8 mouse cellular contexts compared by ENCODE assay signal in the genomic region with DNA sequence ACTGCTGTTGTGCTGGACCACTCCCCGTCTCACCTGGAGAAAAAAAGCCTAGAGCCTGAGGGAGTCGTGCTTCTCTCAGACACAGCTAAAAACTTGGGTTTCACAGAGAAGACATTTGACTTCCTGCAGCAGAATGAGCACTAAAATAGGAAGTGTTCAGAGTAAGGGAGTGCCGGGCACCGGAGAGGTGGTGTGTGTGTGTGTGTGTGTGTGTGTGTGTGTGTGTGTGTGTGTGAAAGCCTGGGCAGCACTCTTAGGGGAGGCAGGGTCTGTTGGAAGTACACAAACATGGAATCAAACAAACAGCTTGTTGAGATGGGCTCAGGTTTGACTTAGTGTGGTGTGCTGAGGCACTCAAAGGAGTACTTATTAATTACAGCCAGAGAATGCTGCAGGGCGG. TPM values are rescaled to one million over a fixed set of nuclear protein-coding genes. Genes with fewer than 3 reads are reported as not detected.
A peak's percentile ranks its signal among the peaks of the same experiment; 100 is the strongest.
DNase-seq lines count a peak whose midpoint lies in the region; ATAC-seq and TF ChIP-seq lines count a peak whose summit lies in the region.

No protein-coding gene starts in this region.

- TF ChIP-seq POLR2A in heart, adult 2 months (IDR thresholded peaks at IDR 0.05; ENCODE audit: insufficient read depth, low read depth, low read length): no peak
- 0 out of 2 replicates have a peak, but pooled peaks have one; percentile 25 for TF ChIP-seq POLR2A in thymus, adult 2 months (IDR thresholded peaks at IDR 0.05; ENCODE audit: control insufficient read depth, extremely low read depth, insufficient read depth, low read length, poor library complexity)

- no peak overlapping the region for H3K27ac ChIP-seq in heart, adult 2 months
- H3K27ac ChIP-seq in brown adipose tissue, adult 24 weeks (replicated peaks; ENCODE audit: low read depth, low read length): peak overlapping the region; percentile 34
- H3K27ac ChIP-seq in midbrain, embryonic 12.5 days (replicated peaks): no peak overlapping the region
- H3K27ac ChIP-seq in thymus, adult 2 months (ENCODE audit: control insufficient read depth, insufficient read depth, low read length): peak overlapping the region; percentile 98

- no peak overlapping the region; the same call in 1 of the 2 replicates for H3K4me3 ChIP-seq in heart, adult 2 months
- H3K4me3 ChIP-seq in brown adipose tissue, adult 24 weeks (ENCODE audit: insufficient read depth, low read depth, low read length): peak overlapping the region; percentile 98
- peak overlapping the region; percentile 93 for H3K4me3 ChIP-seq in midbrain, embryonic 12.5 days
- peak overlapping the region; percentile 92 for H3K4me3 ChIP-seq in thymus, adult 2 months (ENCODE audit: control insufficient read depth, insufficient read depth, low read length)

- H3K4me1 ChIP-seq in heart, adult 2 months (ENCODE audit: control insufficient read depth, insufficient read depth, low read length): no peaks in the 10 kb centered on the region; the same call in 1 of the 2 replicates
- H3K4me1 ChIP-seq in brown adipose tissue, adult 24 weeks (ENCODE audit: control insufficient read depth, insufficient read depth, insufficient read length, low read length): peaks cover 11% of the 10 kb centered on the region; the same call in 1 of the 2 replicates
- H3K4me1 ChIP-seq in midbrain, embryonic 12.5 days: peaks cover 15% of the 10 kb centered on the region
- peaks cover 13% of the 10 kb centered on the region for H3K4me1 ChIP-seq in thymus, adult 2 months (replicated peaks; ENCODE audit: control insufficient read depth, insufficient read depth, low read length)

- 19% methylated on average over 5 of the region's 5 CpGs for WGBS in heart, adult 2 months
- 60% methylated on average over 5 of the region's 5 CpGs for WGBS in midbrain, embryonic 12.5 days
- WGBS in thymus, adult 2 months: 1% methylated on average over 5 of the region's 5 CpGs

- peak in 1 of 2 experiments; percentile 29 for DNase-seq in heart, adult 2 months
- no peak for DNase-seq in heart, adult 11 months
- peak; percentile 54 for DNase-seq in thymus, adult 2 months
- no peak for DNase-seq in adrenal gland, adult 18-20 months (ENCODE audit: low spot score in 2 of 2)
- DNase-seq in kidney, adult 8-10 months: no peak

- peak; percentile 7 for ATAC-seq in inflammation-experienced regulatory T-cells, adult 6 months
- no peak for ATAC-seq in midbrain, embryonic 12.5 days (ENCODE audit: low FRiP score, low read depth)

- peaks cover 8% of the 10 kb centered on the region for H3K79me2 ChIP-seq in heart, adult 2 months (replicated peaks; ENCODE audit: control insufficient read depth, insufficient read depth, low read length)

- peak overlapping the region; percentile 28; the same call in 1 of the 2 replicates for H3K9ac ChIP-seq in heart, adult 2 months (ENCODE audit: low read depth, low read length)
- H3K9ac ChIP-seq in midbrain, embryonic 12.5 days (replicated peaks): peak overlapping the region; percentile 76

- intact Hi-C loops in heart, adult 2 months (cut with DNase I): no loop called here

- no peaks in the 10 kb centered on the region for H3K27me3 ChIP-seq in heart, adult 2 months (ENCODE audit: control insufficient read depth, insufficient read depth, low read length)
- no peaks in the 10 kb centered on the region for H3K27me3 ChIP-seq in midbrain, embryonic 12.5 days
- no peaks in the 10 kb centered on the region for H3K27me3 ChIP-seq in thymus, adult 2 months (ENCODE audit: control insufficient read depth, insufficient read depth, low read length)

- TF ChIP-seq CTCF in heart, adult 2 months (IDR thresholded peaks at IDR 0.05): no peak
- TF ChIP-seq CTCF in thymus, adult 2 months (IDR thresholded peaks at IDR 0.05; ENCODE audit: borderline replicate concordance, control insufficient read depth, extremely low read depth, insufficient read depth, low read length, poor library complexity): no peak

- TF ChIP-seq EP300 in heart, adult 2 months (IDR thresholded peaks at IDR 0.05; ENCODE audit: insufficient read depth, low read depth, low read length): no peak

- H3K9me3 ChIP-seq in midbrain, embryonic 12.5 days: no peaks in the 10 kb centered on the region

- H3K4me2 ChIP-seq in midbrain, embryonic 12.5 days (replicated peaks): peak overlapping the region; percentile 94

- no peaks in the 10 kb centered on the region; the same call in 1 of the 2 replicates for H3K36me3 ChIP-seq in heart, adult 2 months (ENCODE audit: control insufficient read depth, insufficient read depth, low read length)
- H3K36me3 ChIP-seq in midbrain, embryonic 12.5 days: peaks cover 12% of the 10 kb centered on the region
- peaks cover 3% of the 10 kb centered on the region for H3K36me3 ChIP-seq in thymus, adult 2 months (ENCODE audit: control insufficient read depth, insufficient read depth, low read length)

RNA-seq across cellular contexts. Expression of gene Tomm34, which starts 4.1 kb away (rescaled TPM):
- 10 to 100 TPM; 18.5 to 22.9 TPM for total RNA-seq in heart, adult 2 months (2021)
- polyA plus RNA-seq in heart, adult 2 months (2012; rRNA removed): 24.7 and 28.7 TPM in 2 replicates
- polyA plus RNA-seq in brown adipose tissue, adult 24 weeks (2012; ENCODE audit: insufficient read depth, insufficient read length, missing spikeins): 16.4 and 21.0 TPM in 2 replicates
- 100 to 1,000 TPM; 103 to 135 (median 128) TPM for polyA plus RNA-seq in inflammation-experienced regulatory T-cells, adult 6 months (2017; shearing (Covaris generic))
- 45.1 and 47.0 TPM in 2 replicates for polyA plus RNA-seq in midbrain, embryonic 12.5 days (2016; fragmentation: Nextera tagmentation; extraction: Ambion mirVana)
- 83.7 and 93.8 TPM in 2 replicates for polyA plus RNA-seq in thymus, adult 2 months (2012; rRNA removed)
- 10 to 100 TPM; 37.2 to 52.7 TPM for total RNA-seq in adrenal gland, adult 18-20 months (2021)

RNA-seq across cellular contexts. Expression of gene Stk4, which starts 5.0 kb away (rescaled TPM):
- 10 to 100 TPM; 14.3 to 14.7 TPM for total RNA-seq in heart, adult 2 months (2021)
- 6.4 and 10.7 TPM in 2 replicates for polyA plus RNA-seq in heart, adult 2 months (2012; rRNA removed)
- polyA plus RNA-seq in brown adipose tissue, adult 24 weeks (2012; ENCODE audit: insufficient read depth, insufficient read length, missing spikeins): 16.8 and 17.8 TPM in 2 replicates
- 100 to 1,000 TPM; 167 to 200 (median 173) TPM for polyA plus RNA-seq in inflammation-experienced regulatory T-cells, adult 6 months (2017; shearing (Covaris generic))
- polyA plus RNA-seq in midbrain, embryonic 12.5 days (2016; fragmentation: Nextera tagmentation; extraction: Ambion mirVana): 39.6 and 42.3 TPM in 2 replicates
- 85.1 and 90.1 TPM in 2 replicates for polyA plus RNA-seq in thymus, adult 2 months (2012; rRNA removed)
- total RNA-seq in adrenal gland, adult 18-20 months (2021): 10 to 100 TPM; 24.4 to 27.2 TPM

RNA-seq across cellular contexts. Expression of gene Pabpc1l, which starts 49.8 kb away (rescaled TPM):
- total RNA-seq in heart, adult 2 months (2021): under 1 TPM; 0.32 to 0.63 TPM
- polyA plus RNA-seq in heart, adult 2 months (2012; rRNA removed): 0.73 and 0.90 TPM in 2 replicates
- not detected in 2 replicates for polyA plus RNA-seq in brown adipose tissue, adult 24 weeks (2012; ENCODE audit: insufficient read depth, insufficient read length, missing spikeins)
- 1 to 10 TPM in 2 of 3 experiments, under 1 TPM in 1; 0.62 to 9.3 (median 2.1) TPM for polyA plus RNA-seq in inflammation-experienced regulatory T-cells, adult 6 months (2017; shearing (Covaris generic))
- polyA plus RNA-seq in midbrain, embryonic 12.5 days (2016; fragmentation: Nextera tagmentation; extraction: Ambion mirVana): 0.64 and 1.2 TPM in 2 replicates
- polyA plus RNA-seq in thymus, adult 2 months (2012; rRNA removed): 0.51 and 0.97 TPM in 2 replicates
- total RNA-seq in adrenal gland, adult 18-20 months (2021): 1 to 10 TPM in 1 of 2 experiments, under 1 TPM in 1; 0.45 to 2.2 TPM

Comparison
In these comparisons a context has a peak if more than half of its experiments do, and no peak if none do; other contexts are left out.
1. H3K27ac ChIP-seq: peak in brown adipose tissue, adult 24 weeks (single experiment) and thymus, adult 2 months (single experiment); none in heart, adult 2 months (single experiment) and midbrain, embryonic 12.5 days (single experiment).